Mouse (Mus musculus): ENCODE data around the gene Carns1. TPM values are rescaled to one million over a fixed set of nuclear protein-coding genes. Genes with fewer than 3 reads are reported as not detected.

The Carns1 gene
- total RNA-seq, 2 experiments from 2014 or later = 26.0 to 26.2 TPM

GRCm38 (mm10) chr19:4181892-4182291 is 6.6 kb upstream of the Carns1 start:
- intact Hi-C loops (cut with DNase I) = no loop called here
- DNase-seq = no peak

DNA sequence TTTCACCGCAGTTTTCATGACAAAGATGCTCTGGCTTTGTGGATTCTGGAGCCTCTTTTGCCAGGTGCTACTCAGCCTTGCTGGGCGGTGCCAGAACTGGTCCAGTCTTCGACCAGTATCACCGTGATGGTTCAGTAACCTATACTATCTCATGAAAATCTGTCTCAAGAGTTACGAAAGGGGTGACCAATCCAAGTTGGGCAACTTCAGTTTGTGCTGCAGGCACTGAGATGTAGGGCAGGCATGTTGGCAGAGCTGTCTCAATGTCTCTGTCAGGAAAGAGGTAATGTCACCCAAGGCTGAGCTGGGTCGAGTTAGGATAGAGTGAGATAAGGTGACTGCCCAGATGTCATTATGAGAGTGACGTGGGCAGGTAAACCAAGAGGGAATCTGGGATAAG is 5.1 kb upstream of the Carns1 start:
- no peak for DNase-seq
- intact Hi-C loops (cut with DNase I) = no loop called here

GRCm38 (mm10) chr19:4172925-4173324 is 2.4 kb downstream of the Carns1 start:
- no peak for DNase-seq
- intact Hi-C loops (cut with DNase I) = loop anchor here (5.0 kb wide), 1 partner anchor 54 kb away; no protein-coding TSS in a partner anchor

DNA sequence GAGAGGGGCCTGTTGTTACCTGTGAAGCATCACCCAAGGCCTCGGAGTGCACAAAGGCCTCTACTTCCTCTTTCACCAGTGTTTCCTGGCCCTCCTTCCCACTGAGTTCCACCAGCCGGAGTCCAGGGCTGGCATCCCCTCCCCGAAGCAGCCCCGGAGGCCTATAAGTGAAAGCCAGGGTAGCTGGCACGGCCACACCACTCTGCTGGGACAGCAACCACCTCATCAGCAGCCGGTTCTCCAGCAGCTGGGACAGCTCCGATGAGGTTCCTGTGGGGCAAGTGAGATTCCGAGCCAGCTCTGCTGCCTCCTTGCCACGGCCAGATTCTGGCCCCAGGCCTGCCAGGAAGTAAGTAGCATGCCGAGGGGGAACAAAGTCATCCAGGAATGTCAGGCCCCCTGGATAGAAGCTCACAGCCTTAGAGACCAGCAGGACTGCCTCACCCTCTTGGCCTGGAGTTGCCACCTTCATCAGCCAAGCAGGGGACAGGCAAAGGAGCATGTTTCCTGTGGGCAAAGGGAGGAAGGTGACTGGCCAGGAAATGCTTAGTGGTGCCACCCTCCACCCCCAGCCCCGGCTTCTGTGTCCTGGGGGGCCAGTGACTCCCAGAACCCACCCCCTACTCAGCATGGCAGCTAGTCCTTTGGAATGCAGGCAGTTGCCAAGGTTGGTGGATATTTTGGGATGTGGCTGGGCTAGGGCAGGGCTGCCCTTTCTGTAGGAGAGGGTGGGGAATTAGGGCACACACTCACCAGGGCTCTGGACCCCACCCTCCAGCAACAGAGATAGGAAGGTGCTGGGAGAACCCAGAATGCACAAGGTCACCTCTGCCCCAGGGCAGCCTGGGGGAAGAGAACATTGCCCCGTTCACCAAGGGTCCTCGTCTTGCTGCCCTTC is 3.6 kb downstream of the Carns1 start:
- intact Hi-C loops (cut with DNase I) = loop anchor here (5.0 kb wide), 1 partner anchor 56 kb away; no protein-coding TSS in a partner anchor

DNA sequence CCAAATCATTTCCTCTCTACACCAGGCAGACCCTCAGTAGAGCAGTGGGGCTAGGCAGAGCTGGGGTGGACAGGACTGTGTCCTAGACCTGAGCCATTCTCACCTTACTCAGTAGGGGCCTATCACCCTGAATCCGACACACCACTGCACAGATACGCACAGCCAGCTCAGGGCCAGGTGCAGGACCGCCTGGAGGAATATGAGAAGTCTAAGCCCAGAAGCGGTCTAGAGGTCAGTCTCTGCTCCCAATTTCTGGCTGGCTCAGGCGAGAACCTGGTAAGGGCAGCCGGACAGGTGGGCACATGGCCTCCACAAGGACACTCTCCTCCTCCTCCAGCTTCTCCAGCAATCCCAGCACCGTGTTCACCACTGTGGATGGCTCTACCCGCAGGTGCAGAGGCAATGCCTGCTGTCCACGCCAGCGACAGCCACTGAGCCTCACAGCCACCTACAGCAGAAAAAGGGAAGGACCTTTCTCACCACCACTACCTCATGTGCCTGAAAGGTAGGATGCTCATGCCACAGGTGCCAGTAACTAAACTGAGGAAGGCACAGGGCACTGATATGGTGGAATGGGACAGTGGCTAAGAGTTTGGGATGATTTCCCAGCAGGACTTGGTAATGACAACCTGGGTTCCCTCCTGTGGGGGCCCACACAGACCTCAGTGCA is 4.4 kb downstream of the Carns1 start:
- DNase-seq = no peak
- intact Hi-C loops (cut with DNase I) = loop anchor here (5.0 kb wide), 1 partner anchor 56 kb away; no protein-coding TSS in a partner anchor

More for the DNA sequence above, 3.6 kb downstream of the Carns1 start:
- DNase-seq = peak in 1 of 2 experiments; percentile 55

- DNase-seq = no peak
- intact Hi-C loops (cut with DNase I) = loop anchor here (1.0 to 5.0 kb wide), 2 partner anchors 21 to 57 kb away; partner anchors contain the start of gene Tbc1d10c
Measured at GRCm38 (mm10) chr19:4169810-4170209, 5.5 kb downstream of the Carns1 start.

GRCm38 (mm10) chr19:4169378-4169784 is 5.9 kb downstream of the Carns1 start:
- intact Hi-C loops (cut with DNase I) = loop anchor here (1.0 kb wide), 1 partner anchor 22 kb away; the partner anchor contains the start of gene Tbc1d10c
- DNase-seq = peak; percentile 99 to 100

DNA sequence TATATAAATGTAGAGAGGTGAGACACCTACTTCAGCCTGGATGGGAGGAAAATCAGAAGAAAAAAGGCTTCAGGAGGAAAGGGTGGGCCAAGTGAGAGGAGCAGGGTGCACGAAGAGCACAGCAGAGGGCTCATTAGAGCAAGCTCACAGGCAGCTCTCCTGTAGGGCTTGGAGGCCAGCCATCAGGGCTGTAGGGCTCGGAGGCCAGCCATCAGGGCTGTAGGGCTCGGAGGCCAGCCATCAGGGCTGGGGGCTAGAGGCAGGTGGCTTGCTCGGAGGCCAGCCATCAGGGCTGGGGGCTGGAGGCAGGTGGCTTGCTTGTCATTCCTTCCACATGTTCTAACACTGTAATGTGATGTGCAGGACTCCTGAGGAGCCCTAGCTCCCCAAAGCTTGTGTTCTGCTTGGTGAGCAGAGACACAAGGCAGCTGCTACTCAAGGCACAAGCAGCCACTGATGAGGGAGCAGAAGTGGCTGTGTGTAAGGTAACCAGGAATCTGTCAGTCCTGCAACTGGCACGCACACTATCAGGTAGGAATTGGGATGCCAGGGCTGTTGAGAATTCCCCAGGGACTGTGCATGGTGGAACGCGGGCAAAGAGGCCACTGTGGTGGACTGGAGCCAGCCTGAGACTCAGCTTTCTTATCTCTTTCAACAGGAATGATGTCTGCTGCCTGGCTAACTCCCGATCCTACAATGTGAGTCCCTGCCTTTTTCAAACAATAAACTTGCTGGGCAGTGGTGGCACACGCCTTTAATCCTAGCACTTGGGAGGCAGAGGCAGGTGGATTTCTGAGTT is 8.4 kb downstream of the Carns1 start:
- no peak for DNase-seq
- intact Hi-C loops (cut with DNase I) = no loop called here

- intact Hi-C loops (cut with DNase I) = no loop called here
- no peak for DNase-seq
Measured at GRCm38 (mm10) chr19:4164721-4165120, 10.6 kb downstream of the Carns1 start.

DNA sequence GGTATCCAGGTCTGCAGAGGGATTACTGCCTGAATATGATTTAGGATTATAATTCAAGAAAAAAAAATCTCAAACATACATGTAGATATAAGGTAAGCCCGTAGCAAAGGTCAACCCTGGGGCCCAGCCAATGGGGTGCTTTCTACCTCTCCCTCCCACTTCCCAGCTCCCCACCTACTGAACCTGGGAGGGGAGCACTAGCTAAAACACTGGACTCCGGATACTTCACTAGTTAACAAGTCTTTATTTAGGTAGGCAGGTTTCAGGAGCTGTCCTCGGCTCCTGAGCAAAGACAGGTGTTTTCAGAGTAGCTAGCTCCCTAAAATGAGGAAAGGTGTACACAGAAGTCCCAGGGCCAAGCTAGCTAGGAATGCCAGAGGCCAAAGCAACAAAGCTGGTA is 11.2 kb downstream of the Carns1 start:
- no peak for DNase-seq
- intact Hi-C loops (cut with DNase I) = no loop called here

DNA sequence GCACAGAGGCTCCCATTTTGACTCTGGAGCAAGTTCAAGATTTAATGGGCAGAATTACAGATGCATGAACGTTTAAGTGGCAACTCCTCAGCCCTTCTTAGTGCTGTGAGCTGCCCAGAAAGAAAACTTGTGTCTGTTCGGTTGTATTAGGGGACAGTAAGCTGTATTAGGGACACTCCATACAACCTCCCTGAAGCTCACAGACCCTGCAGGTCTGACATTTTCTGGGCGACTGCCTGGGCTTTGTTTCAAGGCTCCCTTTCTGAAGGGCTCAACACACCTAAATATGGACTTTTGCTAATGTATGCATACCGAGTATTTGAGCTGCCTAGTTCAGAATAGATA is 11.8 kb downstream of the Carns1 start:
- DNase-seq = no peak
- intact Hi-C loops (cut with DNase I) = no loop called here

DNA sequence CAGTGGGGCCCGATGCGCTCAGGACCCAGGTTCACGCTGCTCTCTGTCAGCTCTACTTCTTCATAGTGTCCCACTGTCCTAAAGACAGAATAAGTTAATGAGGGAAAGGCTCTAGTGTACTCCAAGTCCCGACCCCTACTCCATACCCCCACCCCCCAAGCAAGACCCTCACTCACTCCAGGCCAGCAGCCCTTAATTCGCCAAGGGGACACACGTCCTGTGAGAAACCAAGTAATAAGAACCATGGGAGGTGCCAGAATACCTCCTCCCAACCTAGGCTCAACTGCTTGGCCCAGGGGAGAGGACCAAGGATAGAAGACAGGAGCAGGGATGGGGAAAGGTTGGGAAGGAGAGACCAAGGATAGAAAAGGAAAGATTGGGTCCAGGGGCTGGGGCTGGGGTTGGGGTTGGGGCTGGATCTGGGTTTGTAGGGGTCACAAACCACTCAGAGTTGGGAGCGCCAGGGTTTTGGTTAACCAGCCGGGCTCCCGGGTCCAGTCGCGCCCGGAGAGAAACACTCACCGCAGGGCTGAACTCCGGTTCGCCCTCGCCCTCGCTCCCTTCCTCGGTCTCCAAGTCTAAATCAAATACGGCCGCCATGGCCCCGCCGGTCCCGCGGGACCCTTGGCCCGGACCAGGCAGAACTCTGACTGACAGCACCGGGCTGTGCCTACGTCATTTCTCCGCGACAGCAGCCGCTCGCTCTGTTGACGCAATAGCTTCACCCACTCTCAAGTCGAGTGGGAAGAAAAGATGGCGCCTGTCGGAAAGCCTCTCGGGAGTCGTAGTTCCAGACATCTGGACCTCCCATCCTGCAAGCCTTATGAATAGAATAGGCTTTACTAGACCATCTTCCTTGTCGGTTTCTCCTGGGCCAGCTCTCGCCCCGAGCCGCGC is 12.4 kb downstream of the Carns1 start, which contains the start of gene Rps6kb2:
TSS of gene Rps6kb2 (minus strand) at position 709 of the 897 bp plus-strand sequence.
- DNase-seq = peak; percentile 93
- intact Hi-C loops (cut with DNase I) = no loop called here

DNA sequence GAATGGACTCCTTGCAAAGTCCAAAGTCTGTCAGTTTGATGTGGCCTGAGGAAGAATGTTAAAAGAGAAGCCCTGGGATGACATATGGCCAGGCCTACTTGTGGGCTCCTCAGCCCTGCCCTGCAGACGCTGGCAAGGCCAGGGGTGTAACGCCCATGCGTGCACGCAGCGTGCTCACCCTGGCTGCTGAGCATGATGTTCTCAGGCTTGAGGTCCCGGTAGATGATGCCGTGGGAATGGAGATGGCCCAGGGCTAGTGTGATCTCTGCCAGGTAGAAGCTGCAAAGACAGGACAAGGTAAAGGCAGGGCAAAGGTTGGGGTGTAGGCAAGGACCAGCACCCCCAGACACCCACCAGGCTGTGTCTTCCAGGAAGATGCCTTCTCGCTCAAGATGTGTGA is 16.2 kb downstream of the Carns1 start:
- intact Hi-C loops (cut with DNase I) = no loop called here
- DNase-seq = no peak

- no peak for DNase-seq
- intact Hi-C loops (cut with DNase I) = no loop called here
Measured at GRCm38 (mm10) chr19:4156771-4157170, 18.5 kb downstream of the Carns1 start.

GRCm38 (mm10) chr19:4156073-4156579 is 19.2 kb downstream of the Carns1 start:
- DNase-seq = no peak
- intact Hi-C loops (cut with DNase I) = no loop called here

- intact Hi-C loops (cut with DNase I) = no loop called here
- peak in 1 of 2 experiments; percentile 13 for DNase-seq
Measured at GRCm38 (mm10) chr19:4155223-4156072, 19.8 kb downstream of the Carns1 start.

- intact Hi-C loops (cut with DNase I) = no loop called here
- peak in 1 of 2 experiments; percentile 11 for DNase-seq
Measured at GRCm38 (mm10) chr19:4154437-4155222, 20.6 kb downstream of the Carns1 start.

Measured in gastrocnemius, postnatal 36 days (tissue).